Mouse (Mus musculus): ENCODE data around the gene Pde10a. TPM values are rescaled to one million over a fixed set of nuclear protein-coding genes. Genes with fewer than 3 reads are reported as not detected.
A peak's percentile ranks its signal among the peaks of the same experiment; 100 is the strongest.
"Not testable (repeated sequence)": the region's sequence is repeated elsewhere in the genome, so short reads cannot be mapped to it uniquely, and the experiment has no call there.

Gene Pde10a
- total RNA-seq, 2 experiments from 2014 or later: 7.5 to 8.4 TPM

- DNase-seq (ENCODE audit: low spot score in 2 of 2): no peak
Observed at GRCm38 (mm10) chr17:8640741-8641480, 115.7 kb downstream of the Pde10a start.

GRCm38 (mm10) chr17:8641491-8641890, 116.3 kb downstream of the Pde10a start:
- DNase-seq (ENCODE audit: low spot score in 2 of 2): no peak

- no peak for DNase-seq (ENCODE audit: low spot score in 2 of 2)
Observed at GRCm38 (mm10) chr17:8642356-8642755, 117.2 kb downstream of the Pde10a start.

GRCm38 (mm10) chr17:8647372-8647871, 122.2 kb downstream of the Pde10a start:
- no peak for DNase-seq (ENCODE audit: low spot score in 2 of 2)

GRCm38 (mm10) chr17:8648310-8648709, 123.1 kb downstream of the Pde10a start:
- DNase-seq (ENCODE audit: low spot score in 2 of 2): no peak

GRCm38 (mm10) chr17:8652681-8653262, 127.6 kb downstream of the Pde10a start:
- peak in 1 of 2 experiments; percentile 20 for DNase-seq (ENCODE audit: low spot score in 2 of 2)

- no peak for DNase-seq (ENCODE audit: low spot score in 2 of 2)
Observed at GRCm38 (mm10) chr17:8657661-8658060, 132.5 kb downstream of the Pde10a start.

GRCm38 (mm10) chr17:8658751-8659454, 133.7 kb downstream of the Pde10a start:
- no peak for DNase-seq (ENCODE audit: low spot score in 2 of 2)

GRCm38 (mm10) chr17:8666912-8667311, 141.7 kb downstream of the Pde10a start:
- no peak for DNase-seq (ENCODE audit: low spot score in 2 of 2)

GRCm38 (mm10) chr17:8674651-8675050, 149.5 kb downstream of the Pde10a start:
- DNase-seq (ENCODE audit: low spot score in 2 of 2): no peak

- no peak for DNase-seq (ENCODE audit: low spot score in 2 of 2)
Observed at GRCm38 (mm10) chr17:8686356-8686755, 161.2 kb downstream of the Pde10a start.

GRCm38 (mm10) chr17:8688096-8688495, 162.9 kb downstream of the Pde10a start:
- no peak for DNase-seq (ENCODE audit: low spot score in 2 of 2)

- no peak for DNase-seq (ENCODE audit: low spot score in 2 of 2)
Observed at GRCm38 (mm10) chr17:8698265-8698664, 173.1 kb downstream of the Pde10a start.

GRCm38 (mm10) chr17:8698793-8699192, 173.6 kb downstream of the Pde10a start:
- DNase-seq (ENCODE audit: low spot score in 2 of 2): no peak

GRCm38 (mm10) chr17:8701096-8701495, 175.9 kb downstream of the Pde10a start:
- DNase-seq (ENCODE audit: low spot score in 2 of 2): no peak

- no peak for DNase-seq (ENCODE audit: low spot score in 2 of 2)
Observed at GRCm38 (mm10) chr17:8702503-8702902, 177.3 kb downstream of the Pde10a start.

- no peak for DNase-seq (ENCODE audit: low spot score in 2 of 2)
Observed at GRCm38 (mm10) chr17:8708006-8708405, 182.8 kb downstream of the Pde10a start.

- not testable (repeated sequence) for DNase-seq (ENCODE audit: low spot score in 2 of 2)
Observed at GRCm38 (mm10) chr17:8712734-8713133, 187.6 kb downstream of the Pde10a start.

GRCm38 (mm10) chr17:8720961-8721360, 195.8 kb downstream of the Pde10a start:
- no peak for DNase-seq (ENCODE audit: low spot score in 2 of 2)

GRCm38 (mm10) chr17:8724464-8724974, 199.3 kb downstream of the Pde10a start:
- DNase-seq (ENCODE audit: low spot score in 2 of 2): no peak

- no peak for DNase-seq (ENCODE audit: low spot score in 2 of 2)
Observed at GRCm38 (mm10) chr17:8728646-8729045, 203.5 kb downstream of the Pde10a start.

- DNase-seq (ENCODE audit: low spot score in 2 of 2): no peak
Observed at GRCm38 (mm10) chr17:8729808-8730207, 204.6 kb downstream of the Pde10a start.
